Mouse (Mus musculus): ENCODE data around the gene Mcm2.

DNA sequence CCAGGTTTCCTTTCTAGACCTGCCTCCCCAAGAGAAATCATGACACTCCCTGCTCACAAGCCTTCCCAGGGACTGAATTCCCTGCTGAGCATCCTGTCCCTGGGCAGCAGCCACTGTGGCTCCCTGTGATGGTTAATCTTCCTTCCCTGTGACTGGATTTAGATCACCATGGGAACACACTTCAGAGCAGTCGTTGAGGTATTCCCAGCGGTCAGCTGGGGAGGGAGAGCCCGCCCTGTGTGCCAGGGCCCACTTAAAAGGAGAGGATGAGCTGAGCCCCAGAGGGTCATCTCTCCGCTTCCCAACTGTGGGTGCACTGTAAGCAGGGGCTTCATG lies 38.6 kb upstream of the Mcm2 start:
- TF ChIP-seq CTCF (IDR thresholded peaks at IDR 0.05; ENCODE audit: borderline replicate concordance, insufficient read depth, low read length) (no peak), POLR2A (IDR thresholded peaks at IDR 0.05; ENCODE audit: low read depth, low read length) (no peak)
